Mouse (Mus musculus): Measurements from ENCODE around the gene Ndel1. TPM values are rescaled to one million over a fixed set of nuclear protein-coding genes. Genes with fewer than 3 reads are reported as not detected.

Ndel1 gene
- polyA plus RNA-seq, 2 experiments, result 21.1 to 28.1 TPM

- Histone ChIP-seq H3K36me3 (replicated peaks; ENCODE audit: control insufficient read depth, insufficient read depth, low read depth) (peaks cover 23% of the 10 kb centered on the region), H3K4me2 (ENCODE audit: low read depth) (peak overlapping the region; percentile 15; the same call in 1 of the 2 replicates), H3K4me1 (replicated peaks; ENCODE audit: control insufficient read depth in 2 of 2, insufficient read depth in 2 of 2, low read length in 1 of 2) (peaks cover 28 to 43% of the 10 kb centered on the region in 2 experiments), H3K27me3 (ENCODE audit: control insufficient read depth, insufficient read depth, low read length) (no peaks in the 10 kb centered on the region), H3K4me3 (ENCODE audit: insufficient read depth in 1 of 2, low read depth in 2 of 2, low read length in 2 of 2) (no peak overlapping the region), H3K9me3 (ENCODE audit: control insufficient read depth, low read length) (no peaks in the 10 kb centered on the region), H3K27ac (peak overlapping the region; percentile 25; the same call in 1 of the 2 replicates), H3K9ac (replicated peaks) (no peak overlapping the region)
- 60% methylated on average over 8 of the region's 8 CpGs for WGBS (ENCODE audit: insufficient replicate concordance)
- no peak for DNase-seq (ENCODE audit: low read depth in 3 of 3, low spot score in 3 of 3)
- ATAC-seq (ENCODE audit: insufficient read depth), result no peak
- TF ChIP-seq EP300 (IDR thresholded peaks at IDR 0.05; ENCODE audit: low read depth), result no peak
- no peak for TF ChIP-seq CTCF (IDR thresholded peaks at IDR 0.05; ENCODE audit: low read depth)
Measured at GRCm38 (mm10) chr11:68899815-68900214, 28.2 kb upstream of the Ndel1 start.

- H3K4me2 ChIP-seq (ENCODE audit: low read depth), result peak overlapping the region; percentile 44; the same call in 1 of the 2 replicates
- no peak overlapping the region; the same call in 1 of the 2 replicates for H3K9ac ChIP-seq (replicated peaks)
- TF ChIP-seq CTCF (IDR thresholded peaks at IDR 0.05; ENCODE audit: low read depth) (no peak; the same call in 1 of the 2 replicates), EP300 (IDR thresholded peaks at IDR 0.05; ENCODE audit: low read depth) (peak; percentile 29)
- DNase-seq (ENCODE audit: low read depth in 3 of 3, low spot score in 3 of 3) (no peak), ATAC-seq (ENCODE audit: insufficient read depth) (no peak)
- H3K9me3 ChIP-seq (ENCODE audit: control insufficient read depth, low read length), result no peaks in the 10 kb centered on the region
- peak overlapping the region; percentile 15 for H3K27ac ChIP-seq
- H3K27me3 ChIP-seq (ENCODE audit: control insufficient read depth, insufficient read depth, low read length), result no peaks in the 10 kb centered on the region
- peaks cover 28 to 43% of the 10 kb centered on the region in 2 experiments for H3K4me1 ChIP-seq (replicated peaks; ENCODE audit: control insufficient read depth in 2 of 2, insufficient read depth in 2 of 2, low read length in 1 of 2)
- no peak overlapping the region for H3K4me3 ChIP-seq (ENCODE audit: insufficient read depth in 1 of 2, low read depth in 2 of 2, low read length in 2 of 2)
- 15% methylated on average over 6 of the region's 6 CpGs for WGBS (ENCODE audit: insufficient replicate concordance)
- H3K36me3 ChIP-seq (replicated peaks; ENCODE audit: control insufficient read depth, insufficient read depth, low read depth), result peaks cover 13% of the 10 kb centered on the region
Measured at GRCm38 (mm10) chr11:68898790-68899189, 27.1 kb upstream of the Ndel1 start.

- Histone ChIP-seq H3K9me3 (ENCODE audit: control insufficient read depth, low read length) (no peaks in the 10 kb centered on the region), H3K4me1 (replicated peaks; ENCODE audit: control insufficient read depth in 2 of 2, insufficient read depth in 2 of 2, low read length in 1 of 2) (peaks cover 30 to 40% of the 10 kb centered on the region in 2 experiments), H3K4me2 (ENCODE audit: low read depth) (no peak overlapping the region), H3K27ac (no peak overlapping the region), H3K4me3 (ENCODE audit: insufficient read depth in 1 of 2, low read depth in 2 of 2, low read length in 2 of 2) (no peak overlapping the region), H3K27me3 (ENCODE audit: control insufficient read depth, insufficient read depth, low read length) (no peaks in the 10 kb centered on the region), H3K36me3 (replicated peaks; ENCODE audit: control insufficient read depth, insufficient read depth, low read depth) (peaks cover 3% of the 10 kb centered on the region), H3K9ac (replicated peaks) (no peak overlapping the region)
- ATAC-seq (ENCODE audit: insufficient read depth) (no peak), DNase-seq (ENCODE audit: low read depth in 3 of 3, low spot score in 3 of 3) (no peak)
- 55% methylated on average over 6 of the region's 6 CpGs for whole genome bisulfite sequencing (ENCODE audit: insufficient replicate concordance)
- no peak for TF ChIP-seq EP300 (IDR thresholded peaks at IDR 0.05; ENCODE audit: low read depth)
- TF ChIP-seq CTCF (IDR thresholded peaks at IDR 0.05; ENCODE audit: low read depth), result no peak
Measured at GRCm38 (mm10) chr11:68897838-68898237, 26.2 kb upstream of the Ndel1 start.

GRCm38 (mm10) chr11:68897120-68897519, 25.5 kb upstream of the Ndel1 start:
- no peak overlapping the region for H3K4me2 ChIP-seq (ENCODE audit: low read depth)
- DNase-seq (ENCODE audit: low read depth in 3 of 3, low spot score in 3 of 3), result no peak
- ATAC-seq (ENCODE audit: insufficient read depth), result no peak
- H3K27me3 ChIP-seq (ENCODE audit: control insufficient read depth, insufficient read depth, low read length), result no peaks in the 10 kb centered on the region
- H3K4me3 ChIP-seq (ENCODE audit: insufficient read depth in 1 of 2, low read depth in 2 of 2, low read length in 2 of 2), result no peak overlapping the region
- no peaks in the 10 kb centered on the region for H3K9me3 ChIP-seq (ENCODE audit: control insufficient read depth, low read length)
- WGBS (ENCODE audit: insufficient replicate concordance), result 61% methylated on average over 4 of the region's 4 CpGs
- H3K36me3 ChIP-seq (replicated peaks; ENCODE audit: control insufficient read depth, insufficient read depth, low read depth), result no peaks in the 10 kb centered on the region
- no peak overlapping the region for H3K9ac ChIP-seq (replicated peaks)
- peak overlapping the region; percentile 79 for H3K27ac ChIP-seq
- peaks cover 32 to 45% of the 10 kb centered on the region in 2 experiments for H3K4me1 ChIP-seq (replicated peaks; ENCODE audit: control insufficient read depth in 2 of 2, insufficient read depth in 2 of 2, low read length in 1 of 2)
- no peak for TF ChIP-seq EP300 (IDR thresholded peaks at IDR 0.05; ENCODE audit: low read depth)
- TF ChIP-seq CTCF (IDR thresholded peaks at IDR 0.05; ENCODE audit: low read depth), result peak; percentile 91

GRCm38 (mm10) chr11:68896247-68896646, 24.6 kb upstream of the Ndel1 start:
- Histone ChIP-seq H3K27ac (peak overlapping the region; percentile 79), H3K9ac (replicated peaks) (no peak overlapping the region), H3K36me3 (replicated peaks; ENCODE audit: control insufficient read depth, insufficient read depth, low read depth) (no peaks in the 10 kb centered on the region), H3K4me3 (ENCODE audit: insufficient read depth in 1 of 2, low read depth in 2 of 2, low read length in 2 of 2) (no peak overlapping the region), H3K27me3 (ENCODE audit: control insufficient read depth, insufficient read depth, low read length) (no peaks in the 10 kb centered on the region), H3K4me1 (replicated peaks; ENCODE audit: control insufficient read depth in 2 of 2, insufficient read depth in 2 of 2, low read length in 1 of 2) (peaks cover 32 to 47% of the 10 kb centered on the region in 2 experiments), H3K4me2 (ENCODE audit: low read depth) (peak overlapping the region; percentile 40), H3K9me3 (ENCODE audit: control insufficient read depth, low read length) (no peaks in the 10 kb centered on the region)
- no peak for TF ChIP-seq CTCF (IDR thresholded peaks at IDR 0.05; ENCODE audit: low read depth)
- TF ChIP-seq EP300 (IDR thresholded peaks at IDR 0.05; ENCODE audit: low read depth), result peak; percentile 47; the same call in 1 of the 2 replicates
- 34% methylated on average over 5 of the region's 5 CpGs for WGBS (ENCODE audit: insufficient replicate concordance)
- DNase-seq (ENCODE audit: low read depth in 3 of 3, low spot score in 3 of 3) (no peak), ATAC-seq (ENCODE audit: insufficient read depth) (peak; percentile 77)
